Mouse (Mus musculus): ENCODE data around the gene Arhgap32.

GRCm38 (mm10) chr9:32233593-32233992 is 117.7 kb downstream of the Arhgap32 start:
- TF ChIP-seq POLR2A (IDR thresholded peaks at IDR 0.05; ENCODE audit: low read depth, low read length) (no peak), CTCF (IDR thresholded peaks at IDR 0.05; ENCODE audit: extremely low read depth, insufficient read depth, insufficient read length, insufficient replicate concordance) (no peak)
